Mouse (Mus musculus): ENCODE results near the gene Prrc2a. TPM values are rescaled to one million over a fixed set of nuclear protein-coding genes. Genes with fewer than 3 reads are reported as not detected.

Prrc2a gene
- polyA plus RNA-seq, 1 experiment from 2014 or later = 131 TPM

- H3K4me1 ChIP-seq (ENCODE audit: control insufficient read depth, insufficient read depth, low read length) = peaks cover 4% of the 10 kb centered on the region; the same call in 1 of the 2 replicates
- peak overlapping the region; percentile 83 for H3K9ac ChIP-seq (replicated peaks; ENCODE audit: low read length)
- no peak overlapping the region for H3K27ac ChIP-seq (replicated peaks; ENCODE audit: low read depth, low read length)
- peak overlapping the region; percentile 92 for H3K4me2 ChIP-seq (ENCODE audit: low read depth, low read length)
- DNase-seq (ENCODE audit: low spot score) = no peak
- H3K27me3 ChIP-seq (ENCODE audit: control insufficient read depth, insufficient read depth, low read length) = no peaks in the 10 kb centered on the region
- peaks cover 19% of the 10 kb centered on the region for H3K36me3 ChIP-seq (replicated peaks; ENCODE audit: control insufficient read depth, insufficient read depth, low read depth, low read length)
- peak overlapping the region; percentile 89 for H3K4me3 ChIP-seq (ENCODE audit: low read depth, low read length)
- H3K9me3 ChIP-seq (replicated peaks; ENCODE audit: control insufficient read depth, low read length) = no peaks in the 10 kb centered on the region
- ATAC-seq (replicated peaks; ENCODE audit: insufficient number of reproducible peaks, low FRiP score, low TSS enrichment, low read depth) = no peak; the same call in 1 of the 2 replicates
- 0% methylated on average over 33 of the region's 33 CpGs for WGBS
These were observed 44.0 kb downstream of the Prrc2a start for GRCm38 (mm10) chr17:35120745-35121142.

GRCm38 (mm10) chr17:35115046-35116019, 49.4 kb downstream of the Prrc2a start, which contains the start of gene Ly6g5b:
Gene Ly6g5b (minus strand): TSS chr17:35115428.
- ATAC-seq (replicated peaks; ENCODE audit: insufficient number of reproducible peaks, low FRiP score, low TSS enrichment, low read depth) (no peak), DNase-seq (ENCODE audit: low spot score) (peak; percentile 30)
- 84% methylated on average over 8 of the region's 8 CpGs for WGBS
- H3K9ac ChIP-seq (replicated peaks; ENCODE audit: low read length) = no peak within 1 kb of the TSS
- H3K36me3 ChIP-seq (replicated peaks; ENCODE audit: control insufficient read depth, insufficient read depth, low read depth, low read length) = peaks cover 15% of the 10 kb centered on the region
- H3K27me3 ChIP-seq (ENCODE audit: control insufficient read depth, insufficient read depth, low read length) = no peaks in the 10 kb centered on the region
- H3K4me3 ChIP-seq (ENCODE audit: low read depth, low read length) = no peak within 1 kb of the TSS
- H3K27ac ChIP-seq (replicated peaks; ENCODE audit: low read depth, low read length) = no peak within 1 kb of the TSS
- H3K4me2 ChIP-seq (ENCODE audit: low read depth, low read length) = no peak within 1 kb of the TSS
- H3K4me1 ChIP-seq (ENCODE audit: control insufficient read depth, insufficient read depth, low read length) = peaks cover 2% of the 10 kb centered on the region; the same call in 1 of the 2 replicates
- no peaks in the 10 kb centered on the region for H3K9me3 ChIP-seq (replicated peaks; ENCODE audit: control insufficient read depth, low read length)

GRCm38 (mm10) chr17:35111774-35112173, 52.9 kb downstream of the Prrc2a start:
- Histone ChIP-seq H3K4me2 (ENCODE audit: low read depth, low read length) (no peak overlapping the region), H3K9me3 (replicated peaks; ENCODE audit: control insufficient read depth, low read length) (no peaks in the 10 kb centered on the region), H3K4me1 (ENCODE audit: control insufficient read depth, insufficient read depth, low read length) (no peaks in the 10 kb centered on the region), H3K4me3 (ENCODE audit: low read depth, low read length) (no peak overlapping the region), H3K36me3 (replicated peaks; ENCODE audit: control insufficient read depth, insufficient read depth, low read depth, low read length) (peaks cover 4% of the 10 kb centered on the region), H3K27ac (replicated peaks; ENCODE audit: low read depth, low read length) (no peak overlapping the region), H3K9ac (replicated peaks; ENCODE audit: low read length) (no peak overlapping the region), H3K27me3 (ENCODE audit: control insufficient read depth, insufficient read depth, low read length) (no peaks in the 10 kb centered on the region)
- 83% methylated on average over 9 of the region's 9 CpGs for WGBS
- ATAC-seq (replicated peaks; ENCODE audit: insufficient number of reproducible peaks, low FRiP score, low TSS enrichment, low read depth) = no peak
- DNase-seq (ENCODE audit: low spot score) = no peak

GRCm38 (mm10) chr17:35108097-35108496, 56.6 kb downstream of the Prrc2a start, which contains the start of gene Ly6g5c:
Gene Ly6g5c (plus strand): TSS chr17:35108279.
- ATAC-seq (replicated peaks; ENCODE audit: insufficient number of reproducible peaks, low FRiP score, low TSS enrichment, low read depth) = no peak; the same call in 1 of the 2 replicates
- Histone ChIP-seq H3K27ac (replicated peaks; ENCODE audit: low read depth, low read length) (no peak within 1 kb of the TSS), H3K4me3 (ENCODE audit: low read depth, low read length) (no peak within 1 kb of the TSS), H3K4me2 (ENCODE audit: low read depth, low read length) (no peak within 1 kb of the TSS), H3K36me3 (replicated peaks; ENCODE audit: control insufficient read depth, insufficient read depth, low read depth, low read length) (no peaks in the 10 kb centered on the region), H3K27me3 (ENCODE audit: control insufficient read depth, insufficient read depth, low read length) (no peaks in the 10 kb centered on the region), H3K4me1 (ENCODE audit: control insufficient read depth, insufficient read depth, low read length) (no peaks in the 10 kb centered on the region), H3K9me3 (replicated peaks; ENCODE audit: control insufficient read depth, low read length) (no peaks in the 10 kb centered on the region), H3K9ac (replicated peaks; ENCODE audit: low read length) (no peak within 1 kb of the TSS)
- no peak for DNase-seq (ENCODE audit: low spot score)
- WGBS = 92% methylated on average over 6 of the region's 6 CpGs

GRCm38 (mm10) chr17:35106522-35106921, 58.2 kb downstream of the Prrc2a start:
- Histone ChIP-seq H3K27ac (replicated peaks; ENCODE audit: low read depth, low read length) (no peak overlapping the region), H3K36me3 (replicated peaks; ENCODE audit: control insufficient read depth, insufficient read depth, low read depth, low read length) (no peaks in the 10 kb centered on the region), H3K9ac (replicated peaks; ENCODE audit: low read length) (no peak overlapping the region), H3K27me3 (ENCODE audit: control insufficient read depth, insufficient read depth, low read length) (no peaks in the 10 kb centered on the region), H3K4me3 (ENCODE audit: low read depth, low read length) (no peak overlapping the region), H3K4me1 (ENCODE audit: control insufficient read depth, insufficient read depth, low read length) (no peaks in the 10 kb centered on the region), H3K4me2 (ENCODE audit: low read depth, low read length) (no peak overlapping the region; the same call in 1 of the 2 replicates), H3K9me3 (replicated peaks; ENCODE audit: control insufficient read depth, low read length) (no peaks in the 10 kb centered on the region)
- ATAC-seq (replicated peaks; ENCODE audit: insufficient number of reproducible peaks, low FRiP score, low TSS enrichment, low read depth) (no peak), DNase-seq (ENCODE audit: low spot score) (no peak)
- 71% methylated on average over 3 of the region's 3 CpGs for WGBS

GRCm38 (mm10) chr17:35105740-35106389, 58.8 kb downstream of the Prrc2a start:
- Histone ChIP-seq H3K36me3 (replicated peaks; ENCODE audit: control insufficient read depth, insufficient read depth, low read depth, low read length) (peaks cover 2% of the 10 kb centered on the region; the same call in 1 of the 2 replicates), H3K27me3 (ENCODE audit: control insufficient read depth, insufficient read depth, low read length) (no peaks in the 10 kb centered on the region), H3K27ac (replicated peaks; ENCODE audit: low read depth, low read length) (no peak overlapping the region), H3K4me2 (ENCODE audit: low read depth, low read length) (peak overlapping the region; percentile 19), H3K4me1 (ENCODE audit: control insufficient read depth, insufficient read depth, low read length) (no peaks in the 10 kb centered on the region), H3K9ac (replicated peaks; ENCODE audit: low read length) (peak overlapping the region; percentile 54), H3K4me3 (ENCODE audit: low read depth, low read length) (no peak overlapping the region), H3K9me3 (replicated peaks; ENCODE audit: control insufficient read depth, low read length) (no peaks in the 10 kb centered on the region)
- peak; percentile 48 for DNase-seq (ENCODE audit: low spot score)
- WGBS = 22% methylated on average over 13 of the region's 13 CpGs
- no peak for ATAC-seq (replicated peaks; ENCODE audit: insufficient number of reproducible peaks, low FRiP score, low TSS enrichment, low read depth)

- H3K4me3 ChIP-seq (ENCODE audit: low read depth, low read length) = no peak overlapping the region
- 83% methylated on average over 6 of the region's 6 CpGs for WGBS
- ATAC-seq (replicated peaks; ENCODE audit: insufficient number of reproducible peaks, low FRiP score, low TSS enrichment, low read depth) (no peak), DNase-seq (ENCODE audit: low spot score) (no peak)
- no peaks in the 10 kb centered on the region for H3K4me1 ChIP-seq (ENCODE audit: control insufficient read depth, insufficient read depth, low read length)
- H3K36me3 ChIP-seq (replicated peaks; ENCODE audit: control insufficient read depth, insufficient read depth, low read depth, low read length) = peaks cover 2% of the 10 kb centered on the region; the same call in 1 of the 2 replicates
- H3K9ac ChIP-seq (replicated peaks; ENCODE audit: low read length) = no peak overlapping the region
- no peak overlapping the region for H3K4me2 ChIP-seq (ENCODE audit: low read depth, low read length)
- H3K9me3 ChIP-seq (replicated peaks; ENCODE audit: control insufficient read depth, low read length) = no peaks in the 10 kb centered on the region
- H3K27ac ChIP-seq (replicated peaks; ENCODE audit: low read depth, low read length) = no peak overlapping the region
- H3K27me3 ChIP-seq (ENCODE audit: control insufficient read depth, insufficient read depth, low read length) = no peaks in the 10 kb centered on the region
These were observed 59.9 kb downstream of the Prrc2a start for GRCm38 (mm10) chr17:35104754-35105153.
